Mouse (Mus musculus) ES-Bruce4 (cell line): ENCODE results near the gene Mier3. TPM values are rescaled to one million over a fixed set of nuclear protein-coding genes. Genes with fewer than 3 reads are reported as not detected.
A peak's percentile ranks its signal among the peaks of the same experiment; 100 is the strongest.
"Not testable (repeated sequence)": the region's sequence is repeated elsewhere in the genome, so short reads cannot be mapped to it uniquely, and the experiment has no call there.

Experiments used
- H3K27ac ChIP-seq: 2 replicates; pipeline ENCODE4 v1.5.1; 2012; ENCODE audit warnings: low read length, inconsistent platforms; ENCODE audit not compliant: insufficient read depth
- H3K27me3 ChIP-seq: 2 replicates; pipeline ENCODE4 v1.6.1; 2012; ENCODE audit warnings: mild to moderate bottlenecking, low read length, inconsistent platforms; ENCODE audit not compliant: control insufficient read depth, poor library complexity, insufficient read depth, severe bottlenecking
- H3K36me3 ChIP-seq: 2 replicates; pipeline ENCODE4 v1.6.1; 2012; ENCODE audit warnings: inconsistent platforms, mild to moderate bottlenecking, low read length, moderate library complexity; ENCODE audit not compliant: control insufficient read depth, poor library complexity, insufficient read depth, severe bottlenecking
- H3K4me1 ChIP-seq: one replicate; pipeline ENCODE4 v1.8.1; 2011; ENCODE audit warnings: low read length; ENCODE audit not compliant: control insufficient read depth, insufficient read depth
- H3K4me3 ChIP-seq: 2 replicates; pipeline ENCODE4 v1.5.1; 2011; ENCODE audit warnings: low read depth, mild to moderate bottlenecking, low read length
- H3K9ac ChIP-seq: 2 replicates; pipeline ENCODE4 v1.6.1; 2012; ENCODE audit warnings: low read depth, mild to moderate bottlenecking, inconsistent platforms; ENCODE audit not compliant: poor library complexity, severe bottlenecking
- H3K9me3 ChIP-seq: replicated peaks from 2 replicates; pipeline ENCODE4 v1.6.1; 2012; ENCODE audit warnings: mild to moderate bottlenecking, low read length, inconsistent platforms; ENCODE audit not compliant: control insufficient read depth, poor library complexity, insufficient read depth, severe bottlenecking
- CTCF ChIP-seq: IDR thresholded peaks from one replicate; pipeline ENCODE4 v1.8.1; 2011; ENCODE audit warnings: low read depth, low read length
- EP300 ChIP-seq: IDR thresholded peaks from 2 replicates; pipeline ENCODE4 v1.6.1; 2011; ENCODE audit warnings: low read depth, low read length; ENCODE audit not compliant: insufficient read depth
- POLR2A ChIP-seq: IDR thresholded peaks from one replicate; pipeline ENCODE4 v1.8.1; 2011; ENCODE audit warnings: low read length; ENCODE audit not compliant: insufficient read depth
- polyA plus RNA-seq: library from polyadenylated mRNA; stranded (reverse); fragments of >200 nt; gene quantifications from 2 replicates; pipeline ENCODE4 v1.2.4, GENCODE M21; 2011; ENCODE audit warnings: low read depth; ENCODE audit not compliant: missing spikeins, insufficient read depth, insufficient read length

Mier3 gene
- polyA plus RNA-seq, 1 experiment = 48.7 TPM

- no peaks in the 10 kb centered on the region for H3K27me3 ChIP-seq
These were observed 5.1 kb downstream of the Mier3 start for GRCm38 (mm10) chr13:111685751-111686462.

GRCm38 (mm10) chr13:111686522-111687284, 5.9 kb downstream of the Mier3 start:
- H3K9me3 ChIP-seq = peaks cover 3% of the 10 kb centered on the region
- H3K4me3 ChIP-seq = peak overlapping the region; percentile 90
- TF ChIP-seq CTCF = no peak
- no peak for TF ChIP-seq POLR2A
- TF ChIP-seq EP300 = no peak
- H3K27me3 ChIP-seq = no peaks in the 10 kb centered on the region
- no peak overlapping the region for H3K27ac ChIP-seq
- H3K9ac ChIP-seq = peak overlapping the region; percentile 99
- peaks cover 3% of the 10 kb centered on the region for H3K36me3 ChIP-seq
- H3K4me1 ChIP-seq = no peaks in the 10 kb centered on the region

More at GRCm38 (mm10) chr13:111685751-111686462, 5.1 kb downstream of the Mier3 start:
- Histone ChIP-seq H3K36me3 (no peaks in the 10 kb centered on the region), H3K9me3 (no peaks in the 10 kb centered on the region), H3K4me3 (peak overlapping the region; percentile 68), H3K27ac (no peak overlapping the region), H3K4me1 (no peaks in the 10 kb centered on the region), H3K9ac (peak overlapping the region; percentile 99)
- TF ChIP-seq EP300 (no peak), CTCF (no peak), POLR2A (no peak)

DNA sequence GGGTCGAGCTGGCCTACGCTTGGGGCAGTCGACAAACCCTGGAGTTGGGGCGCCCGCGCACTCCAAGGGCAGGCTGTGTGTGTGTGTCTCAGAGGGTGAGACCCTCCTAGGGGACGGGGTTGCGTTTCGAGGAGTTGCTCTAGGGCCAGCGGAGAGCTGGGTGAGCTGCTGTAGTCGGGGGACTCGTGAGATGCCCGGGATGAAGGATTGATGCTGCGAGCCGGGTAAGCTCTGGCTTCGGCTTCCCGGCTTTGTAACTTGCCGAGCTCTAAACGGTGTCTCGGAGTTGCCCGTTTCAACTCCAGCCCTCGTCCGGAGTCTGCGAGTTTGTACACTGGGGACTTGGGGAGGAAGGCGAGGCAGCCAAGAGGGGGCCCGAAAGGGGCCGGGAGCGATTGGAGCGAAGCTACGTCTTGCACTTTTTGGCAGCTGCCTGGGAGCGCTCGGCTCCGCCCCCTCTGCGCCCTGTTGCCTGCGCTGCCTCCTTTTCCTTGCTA, 6.6 kb downstream of the Mier3 start:
- H3K27me3 ChIP-seq = no peaks in the 10 kb centered on the region
- 0 out of 2 replicates have a peak overlapping the region, but pooled peaks have one; percentile 3 for H3K27ac ChIP-seq
- no peak for TF ChIP-seq EP300
- no peak for TF ChIP-seq CTCF
- TF ChIP-seq POLR2A = no peak
- peaks cover 10% of the 10 kb centered on the region for H3K36me3 ChIP-seq
- peak overlapping the region; percentile 90 for H3K4me3 ChIP-seq
- peaks cover 8% of the 10 kb centered on the region for H3K9me3 ChIP-seq
- H3K4me1 ChIP-seq = no peaks in the 10 kb centered on the region
- H3K9ac ChIP-seq = peak overlapping the region; percentile 99

- Histone ChIP-seq H3K36me3 (peaks cover 44% of the 10 kb centered on the region), H3K27ac (no peak overlapping the region), H3K27me3 (no peaks in the 10 kb centered on the region), H3K4me3 (no peak overlapping the region), H3K9me3 (peaks cover 23% of the 10 kb centered on the region), H3K9ac (no peak overlapping the region), H3K4me1 (no peaks in the 10 kb centered on the region)
- TF ChIP-seq EP300 (no peak), CTCF (no peak), POLR2A (no peak)
These were observed 22.6 kb downstream of the Mier3 start for GRCm38 (mm10) chr13:111703396-111703795.

DNA sequence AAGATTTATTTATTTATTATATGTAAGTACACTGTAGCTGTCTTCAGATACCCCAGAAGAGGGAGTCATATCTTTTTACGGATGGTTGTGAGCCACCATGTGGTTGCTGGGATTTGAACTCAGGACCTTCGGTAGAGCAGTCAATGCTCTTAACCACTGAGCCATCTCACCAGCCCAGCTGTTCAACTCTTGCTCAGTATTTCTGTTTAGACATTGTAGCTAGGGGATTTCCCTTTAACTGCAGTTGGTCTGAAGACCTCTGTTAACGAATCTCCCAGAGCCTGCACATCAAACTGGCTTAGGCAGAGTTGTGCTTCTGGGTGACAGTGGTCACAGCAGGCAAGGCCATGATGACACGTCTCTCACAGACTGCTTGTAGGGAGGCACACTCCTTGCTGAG, 23.2 kb downstream of the Mier3 start:
- H3K27ac ChIP-seq, H3K27me3 ChIP-seq, H3K4me3 ChIP-seq, H3K4me1 ChIP-seq, H3K9ac ChIP-seq: not testable (repeated sequence)
- Histone ChIP-seq H3K36me3 (peaks cover 46% of the 10 kb centered on the region), H3K9me3 (peaks cover 23% of the 10 kb centered on the region)

DNA sequence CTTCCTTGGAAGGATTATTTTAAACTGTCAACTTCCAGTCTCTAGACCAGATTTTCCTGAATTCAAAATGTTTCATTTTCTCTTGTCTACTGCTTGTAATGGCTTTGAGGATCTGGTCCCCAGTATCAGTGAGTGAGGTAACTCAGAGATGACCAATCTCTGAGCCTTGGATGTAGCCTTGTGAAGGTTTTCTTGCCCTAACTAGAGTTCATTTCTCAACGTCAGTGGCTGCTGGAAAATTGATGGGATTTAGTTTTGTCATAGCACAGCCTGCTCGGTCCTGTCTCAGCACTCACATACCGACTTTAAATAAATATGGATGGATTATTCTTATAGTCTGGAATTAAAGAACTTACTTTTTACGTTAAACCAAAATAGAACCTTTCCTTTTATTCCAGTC, 29.8 kb downstream of the Mier3 start:
- TF ChIP-seq EP300 (no peak), CTCF (no peak), POLR2A (no peak)
- Histone ChIP-seq H3K9me3 (no peaks in the 10 kb centered on the region), H3K27me3 (no peaks in the 10 kb centered on the region), H3K4me1 (no peaks in the 10 kb centered on the region), H3K4me3 (no peak overlapping the region), H3K27ac (no peak overlapping the region), H3K9ac (no peak overlapping the region), H3K36me3 (peaks cover 76% of the 10 kb centered on the region)
